Mouse (Mus musculus) mammary gland, adult 2 months (tissue): ENCODE results near the gene Plekhm1. TPM values are rescaled to one million over a fixed set of nuclear protein-coding genes. Genes with fewer than 3 reads are reported as not detected.

Source experiments
- polyA plus RNA-seq: library from polyadenylated mRNA; depleted of rRNA; stranded (reverse); fragments of >200 nt; gene quantifications from 2 replicates; pipeline ENCODE4 v1.2.3, GENCODE M21; 2012; ENCODE audit warnings: low replicate concordance; rRNA removed

Plekhm1 gene
- 34.5 TPM in 2 replicates for polyA plus RNA-seq

DNA sequence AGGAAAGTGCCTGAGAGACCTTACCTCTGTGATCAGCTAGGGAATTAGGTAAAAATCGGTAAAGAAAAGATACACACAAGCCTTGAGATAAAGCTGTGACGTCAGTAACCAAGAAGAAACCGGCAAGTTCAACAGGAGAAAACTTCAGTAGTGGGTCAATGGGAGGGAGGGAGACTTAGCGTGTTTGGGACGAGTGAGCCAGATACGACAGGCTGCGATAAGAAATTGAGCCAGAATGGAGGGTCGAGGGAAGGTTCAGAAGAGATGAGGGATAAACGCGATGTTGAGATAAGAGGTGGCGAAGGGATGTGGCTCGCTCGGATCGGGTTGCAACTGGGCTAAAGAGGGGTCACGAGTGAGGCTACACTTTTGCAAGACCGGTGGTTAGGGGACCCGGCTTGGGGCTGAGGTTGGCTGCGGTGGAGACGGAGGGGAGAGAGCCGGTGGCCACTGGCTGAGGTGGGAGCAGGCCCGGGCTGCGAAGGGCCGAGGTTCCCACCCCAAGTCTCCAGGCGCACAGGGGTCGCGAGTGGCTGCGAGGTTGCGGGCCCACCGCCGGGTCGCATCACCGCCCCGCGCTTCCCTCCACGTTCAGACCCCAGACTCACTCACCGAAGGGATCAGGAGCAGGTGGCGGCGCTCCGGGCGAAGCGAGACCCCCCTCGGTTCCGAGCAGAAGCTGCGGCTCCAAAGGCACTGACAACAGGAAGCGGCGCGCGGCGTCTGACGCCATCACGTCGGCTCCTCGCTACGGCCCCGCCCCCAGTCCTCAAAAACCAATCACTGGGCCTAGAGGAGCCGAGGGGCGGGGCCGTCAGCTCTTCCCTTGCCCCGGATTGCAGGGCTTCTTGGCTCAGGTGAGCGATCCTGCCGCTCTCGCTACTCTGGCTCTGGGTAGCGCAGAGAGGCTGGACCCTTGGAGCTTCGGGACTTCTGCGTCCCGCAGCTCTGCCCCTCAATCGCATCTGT is at the start of gene Plekhm1:
Plekhm1 (minus strand) TSS at position 707 of the 969 bp plus-strand sequence.

DNA sequence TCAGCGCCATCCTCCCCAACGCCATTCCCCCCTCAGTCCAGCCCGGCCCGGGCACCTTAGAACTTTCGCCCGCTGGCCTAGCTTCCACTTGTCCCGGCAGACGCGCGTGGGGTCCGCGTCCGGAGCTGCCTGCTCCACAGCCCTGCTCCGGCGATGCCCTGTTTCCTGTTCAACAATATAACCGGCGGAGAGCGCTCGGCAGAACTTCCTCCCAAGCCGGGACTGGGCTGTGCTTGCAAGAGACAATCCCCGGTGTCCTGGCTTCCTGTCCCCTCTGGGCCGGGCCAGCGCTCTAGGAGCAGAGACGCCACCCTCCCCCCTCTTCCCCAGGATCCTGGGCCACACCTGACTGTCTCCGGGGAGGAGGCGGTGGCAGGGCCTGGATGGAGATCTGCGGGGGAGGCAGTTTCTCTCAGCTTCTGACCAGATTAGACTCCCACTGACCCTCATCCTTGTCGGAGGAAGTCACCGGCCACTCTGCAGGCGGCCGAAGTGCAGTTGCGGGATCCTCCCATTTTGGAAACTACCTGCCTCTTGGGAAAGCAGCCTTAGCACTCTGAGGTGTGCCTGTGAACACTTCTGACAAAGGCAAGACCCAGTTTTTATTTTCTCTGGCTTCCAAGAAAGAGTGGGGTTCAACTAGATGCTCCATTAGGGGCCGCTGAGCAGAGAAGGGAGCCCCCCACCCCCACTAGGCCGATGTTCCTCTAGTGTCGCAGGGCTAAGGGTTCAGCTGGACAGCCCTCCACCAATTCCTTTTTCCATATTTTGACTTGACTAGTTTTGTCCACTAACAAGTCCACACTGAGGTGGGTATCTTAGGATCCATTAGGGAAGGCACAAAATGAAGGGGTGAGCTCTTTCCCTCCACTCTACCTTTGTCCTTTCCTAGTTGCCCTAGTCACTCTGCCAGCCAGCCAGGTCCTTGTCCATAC is 49.0 kb downstream of the Plekhm1 start, which contains the start of gene Arhgap27:
Arhgap27 (minus strand) TSS at position 479 of the 935 bp plus-strand sequence.

Other genes starting within 250 kb of the Plekhm1 start
- gene Fmnl1, start 241.6 kb downstream of the Plekhm1 start, polyA plus RNA-seq = 48.8 and 86.1 TPM in 2 replicates
- gene 1700023F06Rik, start 204.1 kb downstream of the Plekhm1 start, polyA plus RNA-seq = 0.83 and 2.0 TPM in 2 replicates
- gene Spata32, start 194.3 kb downstream of the Plekhm1 start, polyA plus RNA-seq = not detected in 2 replicates
- gene Map3k14, start 145.2 kb downstream of the Plekhm1 start, polyA plus RNA-seq = 18.7 and 28.6 TPM in 2 replicates
- gene Arhgap27, start 49.0 kb downstream of the Plekhm1 start, polyA plus RNA-seq = 36.0 and 79.3 TPM in 2 replicates
- gene Lrrc37a, start 91.9 kb upstream of the Plekhm1 start, polyA plus RNA-seq = not detected in 2 replicates
- gene Gm884, start 208.5 kb upstream of the Plekhm1 start, polyA plus RNA-seq = not detected in 2 replicates
- gene Lyzl6, start 226.2 kb upstream of the Plekhm1 start, polyA plus RNA-seq = 0.47 TPM in 1 of 2 replicates, not detected in the other
- gene Rprml, start 236.9 kb upstream of the Plekhm1 start, polyA plus RNA-seq = 1.1 and 2.6 TPM in 2 replicates